Mouse (Mus musculus) CH12.LX (cell line): ENCODE results near the gene Pck1. TPM values are rescaled to one million over a fixed set of nuclear protein-coding genes. Genes with fewer than 3 reads are reported as not detected.

Source experiments
- DNase-seq: peaks from one replicate; pipeline ENCODE4 v3.0.0-alpha.2; 2013; ENCODE audit errors: extremely low read depth
- H3K27ac ChIP-seq: 2 replicates; pipeline ENCODE4 v1.5.1; 2012; ENCODE audit warnings: low read depth, mild to moderate bottlenecking, control low read depth, moderate library complexity; ENCODE audit not compliant: insufficient read depth
- H3K27me3 ChIP-seq: replicated peaks from 2 replicates; pipeline ENCODE3; 2012; ENCODE audit warnings: inconsistent platforms
- H3K36me3 ChIP-seq, 2 experiments: replicated peaks in 1 of 2; 2 replicates each; pipeline versions ENCODE3 to v1.6.1; 2012; ENCODE audit warnings: inconsistent platforms in 1 of 2, low read length in 1 of 2, mild to moderate bottlenecking in 1 of 2, mixed read lengths in 1 of 2, moderate library complexity in 1 of 2; ENCODE audit not compliant: control insufficient read depth in 1 of 2, insufficient read depth in 1 of 2
- H3K4me1 ChIP-seq, 2 experiments: 2 replicates each; pipeline ENCODE4 v1.6.1; 2012; ENCODE audit warnings: inconsistent platforms in 1 of 2, moderate library complexity in 1 of 2; ENCODE audit not compliant: insufficient read depth in 2 of 2, control insufficient read depth in 1 of 2
- H3K4me2 ChIP-seq: 2 replicates; pipeline ENCODE4 v1.6.1; 2012; ENCODE audit warnings: low read depth, mild to moderate bottlenecking, control low read depth; ENCODE audit not compliant: poor library complexity, insufficient read depth, severe bottlenecking
- H3K4me3 ChIP-seq, 3 experiments: fragments of 150-350 bp in 1 of 3; sonication (generic) in 1 of 3; replicated peaks in 1 of 3; 2 replicates each; pipeline versions ENCODE3 to v1.5.1; 2011 to 2012; ENCODE audit warnings: low read depth in 2 of 3, low read length in 2 of 3, mild to moderate bottlenecking in 2 of 3, moderate library complexity in 2 of 3, control low read depth in 1 of 3, improper control_type of control experiment in 1 of 3, inconsistent platforms in 1 of 3, mixed read lengths in 1 of 3; ENCODE audit not compliant: poor library complexity in 1 of 3
- H3K79me2 ChIP-seq: replicated peaks from 2 replicates; pipeline ENCODE4 v1.6.1; 2012; ENCODE audit warnings: mild to moderate bottlenecking, moderate library complexity; ENCODE audit not compliant: control insufficient read depth, poor library complexity, insufficient read depth, severe bottlenecking; ENCODE audit errors: extremely low read depth
- H3K9ac ChIP-seq: 2 replicates; pipeline ENCODE4 v1.6.1; 2012; ENCODE audit warnings: low read depth, mild to moderate bottlenecking, control low read depth, moderate library complexity; ENCODE audit not compliant: insufficient read depth
- H3K9me3 ChIP-seq: replicated peaks from 2 replicates; pipeline ENCODE3; 2012; ENCODE audit warnings: low read length, inconsistent platforms, mixed read lengths
- BHLHE40 ChIP-seq: IDR thresholded peaks from 2 replicates; pipeline ENCODE4 v1.6.1; 2011; ENCODE audit warnings: mild to moderate bottlenecking, low read depth, low read length, improper control_type of control experiment
- CHD1 ChIP-seq: IDR thresholded peaks from 2 replicates; pipeline ENCODE4 v1.6.1; 2012; ENCODE audit warnings: low read depth, low read length, improper control_type of control experiment, inconsistent platforms
- CTCF ChIP-seq, 2 experiments: IDR thresholded peaks in 1 of 2; conservative IDR thresholded peaks in 1 of 2; 2 replicates each; pipeline ENCODE4 v1.5.1; 2011 to 2012; ENCODE audit warnings: low read depth in 2 of 2, low read length in 2 of 2, improper control_type of control experiment in 1 of 2, inconsistent platforms in 1 of 2, mild to moderate bottlenecking in 1 of 2, moderate library complexity in 1 of 2
- EP300 ChIP-seq: IDR thresholded peaks from 2 replicates; pipeline ENCODE4 v1.6.1; 2011; ENCODE audit warnings: low read length, improper control_type of control experiment
- ETS1 ChIP-seq: conservative IDR thresholded peaks from 2 replicates; pipeline ENCODE4 v1.6.1; 2012; ENCODE audit warnings: low read depth, mild to moderate bottlenecking, inconsistent platforms, low read length, improper control_type of control experiment, moderate library complexity
- MAFK ChIP-seq: IDR thresholded peaks from 2 replicates; pipeline ENCODE4 v1.6.1; 2011; ENCODE audit warnings: low read length, improper control_type of control experiment; ENCODE audit not compliant: insufficient replicate concordance
- MYC ChIP-seq: IDR thresholded peaks from 2 replicates; pipeline ENCODE4 v1.6.1; 2011; ENCODE audit warnings: low read depth, mild to moderate bottlenecking, improper control_type of control experiment, low read length
- NELFE ChIP-seq: IDR thresholded peaks from 2 replicates; pipeline ENCODE4 v1.6.1; 2011; ENCODE audit warnings: low read depth, low read length, improper control_type of control experiment
- NRF1 ChIP-seq: IDR thresholded peaks from 2 replicates; pipeline ENCODE4 v1.6.1; 2014; ENCODE audit warnings: low read depth, mild to moderate bottlenecking, inconsistent platforms, low read length, improper control_type of control experiment, moderate library complexity
- RAD21 ChIP-seq: IDR thresholded peaks from 2 replicates; pipeline ENCODE4 v1.6.1; 2011; ENCODE audit warnings: low read depth, mild to moderate bottlenecking, low read length, improper control_type of control experiment, moderate library complexity
- SMC3 ChIP-seq: IDR thresholded peaks from 2 replicates; pipeline ENCODE4 v1.6.1; 2011; ENCODE audit warnings: low read depth, low read length, improper control_type of control experiment
- ZC3H11A ChIP-seq: IDR thresholded peaks from 2 replicates; pipeline ENCODE4 v1.6.1; 2012; ENCODE audit warnings: low read depth, mild to moderate bottlenecking, inconsistent platforms, low read length, improper control_type of control experiment
- ZKSCAN1 ChIP-seq: IDR thresholded peaks from 2 replicates; pipeline ENCODE4 v1.6.1; 2012; ENCODE audit warnings: low read depth, inconsistent platforms, low read length, improper control_type of control experiment, borderline replicate concordance
- ZMIZ1 ChIP-seq: IDR thresholded peaks from 2 replicates; pipeline ENCODE4 v1.6.1; 2012; ENCODE audit warnings: low read depth, mild to moderate bottlenecking, inconsistent platforms, low read length, improper control_type of control experiment
- dilution Hi-C: fragments of 300-500 bp; cut with MboI; formaldehyde crosslinking; loops from 2 replicates; pipeline ENCODE4 v1.14.3; 2020; ENCODE audit warnings: low sequenced_read_pairs; ENCODE audit not compliant: extremely low pct_unique_long_range_greater_than_20kb, extremely low pct_ligation_motif_present
- in situ Hi-C: fragments of 300-500 bp; cut with MboI; formaldehyde crosslinking; loops from 3 replicates; pipeline ENCODE4 v1.14.3; 2019; ENCODE audit warnings: low sequenced_read_pairs, low pct_ligation_motif_present, low pct_unique_long_range_greater_than_20kb, mixed read lengths
- polyA plus RNA-seq: library from polyadenylated mRNA; unstranded; fragments of >175 nt; gene quantifications from 2 replicates; pipeline ENCODE4 v1.2.1, GENCODE M21; 2012; ENCODE audit warnings: low read depth; ENCODE audit not compliant: insufficient read length
- total RNA-seq, 2 experiments: library from RNA; depleted of rRNA; stranded (reverse); fragments of 300-350 nt in 1 of 2; fragments of >200 nt in 1 of 2; gene quantifications; 2 replicates each; pipeline ENCODE4 v1.2.3; 2012 to 2014

Pck1 gene
- total and polyA plus RNA-seq, 3 experiments: 0.08 to 0.13 (median 0.11) TPM

DNA sequence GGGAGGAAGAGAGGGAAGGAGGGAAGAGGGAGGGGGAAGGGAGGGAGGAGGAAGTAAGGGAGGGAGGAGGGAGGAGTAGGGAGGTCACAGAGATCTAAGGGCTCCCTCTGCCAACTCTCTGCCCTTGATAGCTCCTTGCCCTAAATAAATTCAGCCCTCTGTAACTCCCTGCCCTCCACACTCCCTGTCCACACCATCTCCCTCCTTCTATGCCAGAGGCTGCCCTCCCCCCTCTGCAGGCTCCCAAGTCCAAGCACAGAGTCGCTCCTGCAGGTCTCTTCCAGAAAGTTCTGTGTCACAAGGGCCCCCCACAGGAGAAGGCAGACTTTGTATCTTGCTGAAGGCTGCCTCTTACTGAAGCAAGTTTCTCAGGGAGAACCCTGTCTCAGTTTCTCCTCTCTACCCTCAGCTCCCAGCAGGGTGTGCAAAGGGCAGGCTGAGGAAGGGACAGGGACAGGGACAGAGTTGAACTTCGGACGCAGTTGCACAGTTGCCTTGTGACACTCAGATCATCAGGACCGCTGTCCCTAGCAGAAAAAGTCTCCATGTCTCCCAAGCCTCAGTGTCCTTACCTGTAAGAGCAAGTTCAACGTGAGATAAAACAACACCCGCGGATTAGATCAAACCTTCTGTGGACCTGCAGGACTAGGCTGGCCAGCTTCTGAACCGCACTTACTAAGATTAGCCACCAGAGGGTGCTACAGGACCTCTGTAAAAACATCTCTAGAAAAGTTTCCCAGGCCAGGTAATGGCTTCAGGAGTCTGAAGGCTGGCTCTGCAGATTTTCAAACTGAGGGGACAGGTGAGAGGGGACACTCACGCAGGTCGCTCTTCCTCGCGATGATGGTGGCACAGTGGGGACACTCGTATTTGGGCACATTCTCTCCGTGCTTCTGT, 45.7 kb upstream of the Pck1 start:
- peaks cover 4% of the 10 kb centered on the region for H3K9me3 ChIP-seq
- no peaks in the 10 kb centered on the region for H3K4me1 ChIP-seq
- no peak overlapping the region for H3K27ac ChIP-seq
- H3K4me3 ChIP-seq: no peak overlapping the region
- H3K36me3 ChIP-seq: no peaks in the 10 kb centered on the region
- H3K27me3 ChIP-seq: peaks cover 46% of the 10 kb centered on the region
- dilution Hi-C loops (no loop called here), in situ Hi-C loops (loop anchor here (5.0 kb wide), 2 partner anchors 75 to 450 kb away; no protein-coding TSS in a partner anchor)
- H3K4me2 ChIP-seq: no peak overlapping the region
- peak; percentile 64 for DNase-seq
- TF ChIP-seq MYC: 0 out of 2 replicates have a peak, but pooled peaks have one; percentile 15
- TF ChIP-seq CTCF (conservative IDR thresholded peaks at IDR 0.05 in 1 of 2, IDR thresholded peaks at IDR 0.05 in 1 of 2; ENCODE audit: low read depth in 2 of 2, low read length in 2 of 2): peak; percentile 77 to 93
- TF ChIP-seq MAFK: no peak
- TF ChIP-seq ZC3H11A: peak; percentile 92
- no peak for TF ChIP-seq BHLHE40
- TF ChIP-seq NELFE: peak; percentile 35; the same call in 1 of the 2 replicates
- TF ChIP-seq SMC3: peak; percentile 97
- no peak for TF ChIP-seq CHD1
- no peak for TF ChIP-seq ZKSCAN1
- peak; percentile 93 for TF ChIP-seq RAD21
- TF ChIP-seq ZMIZ1: no peak
- TF ChIP-seq EP300: no peak
- no peaks in the 10 kb centered on the region for H3K79me2 ChIP-seq
- H3K9ac ChIP-seq: no peak overlapping the region

GRCm38 (mm10) chr2:173108509-173109190, 44.2 kb upstream of the Pck1 start:
- Histone ChIP-seq H3K9me3 (peaks cover 5% of the 10 kb centered on the region), H3K9ac (no peak overlapping the region), H3K4me3 (no peak overlapping the region), H3K27ac (no peak overlapping the region), H3K4me2 (no peak overlapping the region), H3K36me3 (no peaks in the 10 kb centered on the region), H3K4me1 (no peaks in the 10 kb centered on the region), H3K79me2 (no peaks in the 10 kb centered on the region), H3K27me3 (peaks cover 42% of the 10 kb centered on the region)
- TF ChIP-seq ETS1: no peak
- no peak for TF ChIP-seq BHLHE40
- TF ChIP-seq NRF1: no peak
- TF ChIP-seq MYC: no peak
- in situ Hi-C loops: loop anchor here (5.0 kb wide), 2 partner anchors 74 to 449 kb away; no protein-coding TSS in a partner anchor
- no peak for DNase-seq
- dilution Hi-C loops: no loop called here
